Mouse (Mus musculus) embryonic fibroblast, embryonic 13.5 days (primary cell): ENCODE results near the gene Dnmbp. TPM values are rescaled to one million over a fixed set of nuclear protein-coding genes. Genes with fewer than 3 reads are reported as not detected.
A peak's percentile ranks its signal among the peaks of the same experiment; 100 is the strongest.

Source experiments
- H3K27ac ChIP-seq: 2 replicates; pipeline ENCODE4 v1.5.1; 2012; ENCODE audit warnings: low read length, control low read depth, inconsistent platforms; ENCODE audit not compliant: insufficient read depth
- H3K4me1 ChIP-seq: 2 replicates; pipeline ENCODE4 v1.6.1; 2011; ENCODE audit warnings: low read length; ENCODE audit not compliant: control insufficient read depth, insufficient read depth
- H3K4me3 ChIP-seq: 2 replicates; pipeline ENCODE4 v1.5.1; 2011; ENCODE audit warnings: mild to moderate bottlenecking, control low read depth, low read length; ENCODE audit not compliant: insufficient read depth
- CTCF ChIP-seq: IDR thresholded peaks from 2 replicates; pipeline ENCODE4 v1.5.1; 2011; ENCODE audit warnings: mild to moderate bottlenecking, control low read depth, low read length, moderate library complexity, borderline replicate concordance; ENCODE audit not compliant: insufficient read depth
- POLR2A ChIP-seq: IDR thresholded peaks from 2 replicates; pipeline ENCODE4 v1.6.1; 2011; ENCODE audit warnings: low read depth, mild to moderate bottlenecking, control low read depth, low read length, moderate library complexity
- polyA plus RNA-seq: library from polyadenylated mRNA; stranded (reverse); fragments of >200 nt; gene quantifications from 2 replicates; pipeline ENCODE4 v1.2.4, GENCODE M21; 2011; ENCODE audit warnings: low read depth; ENCODE audit not compliant: missing spikeins, insufficient read length

Gene Dnmbp
- polyA plus RNA-seq, 1 experiment, result 13.3 TPM

GRCm38 (mm10) chr19:43851996-43852630, 87.9 kb downstream of the Dnmbp start:
- Histone ChIP-seq H3K27ac (no peak overlapping the region), H3K4me3 (no peak overlapping the region), H3K4me1 (no peaks in the 10 kb centered on the region)
- TF ChIP-seq POLR2A (no peak), CTCF (no peak)

GRCm38 (mm10) chr19:43850026-43850425, 90.0 kb downstream of the Dnmbp start:
- Histone ChIP-seq H3K4me3 (no peak overlapping the region), H3K27ac (no peak overlapping the region), H3K4me1 (no peaks in the 10 kb centered on the region)
- TF ChIP-seq CTCF, result no peak
- TF ChIP-seq POLR2A, result no peak

- H3K4me1 ChIP-seq, result no peaks in the 10 kb centered on the region
- H3K4me3 ChIP-seq, result no peak overlapping the region
- no peak overlapping the region for H3K27ac ChIP-seq
- TF ChIP-seq CTCF, result no peak
- TF ChIP-seq POLR2A, result no peak
These were observed 92.0 kb downstream of the Dnmbp start for GRCm38 (mm10) chr19:43847966-43848365.

- Histone ChIP-seq H3K4me3 (no peak overlapping the region), H3K4me1 (no peaks in the 10 kb centered on the region), H3K27ac (no peak overlapping the region)
- TF ChIP-seq POLR2A (no peak), CTCF (no peak)
These were observed 92.9 kb downstream of the Dnmbp start for GRCm38 (mm10) chr19:43847056-43847455.

GRCm38 (mm10) chr19:43845331-43845908, 94.6 kb downstream of the Dnmbp start:
- H3K4me1 ChIP-seq, result no peaks in the 10 kb centered on the region
- H3K27ac ChIP-seq, result no peak overlapping the region
- TF ChIP-seq POLR2A (no peak), CTCF (no peak)
- H3K4me3 ChIP-seq, result no peak overlapping the region

GRCm38 (mm10) chr19:43843184-43843583, 96.8 kb downstream of the Dnmbp start:
- Histone ChIP-seq H3K4me3 (no peak overlapping the region), H3K27ac (no peak overlapping the region)
- TF ChIP-seq CTCF (no peak), POLR2A (no peak)

GRCm38 (mm10) chr19:43832425-43833069, 107.4 kb downstream of the Dnmbp start:
- no peak overlapping the region for H3K4me3 ChIP-seq
- H3K27ac ChIP-seq, result no peak overlapping the region
- peak; percentile 85; the same call in 1 of the 2 replicates for TF ChIP-seq CTCF
- TF ChIP-seq POLR2A, result no peak
- H3K4me1 ChIP-seq, result no peaks in the 10 kb centered on the region

More at GRCm38 (mm10) chr19:43843184-43843583, 96.8 kb downstream of the Dnmbp start:
- no peaks in the 10 kb centered on the region for H3K4me1 ChIP-seq

GRCm38 (mm10) chr19:43826855-43827254, 113.1 kb downstream of the Dnmbp start:
- H3K4me1 ChIP-seq, result no peaks in the 10 kb centered on the region
- H3K4me3 ChIP-seq, result no peak overlapping the region
- H3K27ac ChIP-seq, result no peak overlapping the region
- TF ChIP-seq CTCF, result no peak
- TF ChIP-seq POLR2A, result no peak

GRCm38 (mm10) chr19:43815661-43816414, 124.2 kb downstream of the Dnmbp start:
- TF ChIP-seq CTCF (no peak), POLR2A (no peak)
- H3K4me1 ChIP-seq, result no peaks in the 10 kb centered on the region
- H3K27ac ChIP-seq, result no peak overlapping the region
- H3K4me3 ChIP-seq, result no peak overlapping the region
